Mouse (Mus musculus) stomach, embryonic 15.5 days (tissue): ENCODE measurements around the gene Bmp8b. TPM values are rescaled to one million over a fixed set of nuclear protein-coding genes. Genes with fewer than 3 reads are reported as not detected.
"Not testable (repeated sequence)": the region's sequence is repeated elsewhere in the genome, so short reads cannot be mapped to it uniquely, and the experiment has no call there.

ENCODE experiments used
- ATAC-seq: fragments of 200-750 bp; cut with Nextera tagmentation; 2 replicates; pipeline ENCODE4 v1.8.0; 2017; ENCODE audit warnings: low read depth, moderate number of reproducible peaks, moderate TSS enrichment; ENCODE audit not compliant: insufficient read depth, low FRiP score
- H3K27ac ChIP-seq: fragments of 300-500 bp; sonication (generic); 2 replicates; pipeline ENCODE4 v1.5.1; 2015; ENCODE audit warnings: mild to moderate bottlenecking, inconsistent platforms
- H3K27me3 ChIP-seq: fragments of 300-500 bp; sonication (generic); replicated peaks from 2 replicates; pipeline ENCODE4 v1.6.1; 2015; ENCODE audit warnings: inconsistent platforms
- H3K36me3 ChIP-seq: fragments of 300-500 bp; sonication (generic); 2 replicates; pipeline ENCODE4 v1.6.1; 2015; ENCODE audit warnings: inconsistent platforms
- H3K4me1 ChIP-seq: fragments of 300-500 bp; sonication (generic); 2 replicates; pipeline ENCODE4 v1.6.1; 2015; ENCODE audit warnings: inconsistent platforms
- H3K4me2 ChIP-seq: fragments of 300-500 bp; sonication (generic); 2 replicates; pipeline ENCODE4 v1.6.1; 2015; ENCODE audit warnings: mild to moderate bottlenecking, inconsistent platforms
- H3K4me3 ChIP-seq: fragments of 300-500 bp; sonication (generic); replicated peaks from 2 replicates; pipeline ENCODE4 v1.5.1; 2015; ENCODE audit warnings: inconsistent platforms
- H3K9ac ChIP-seq: fragments of 300-500 bp; sonication (generic); 2 replicates; pipeline ENCODE4 v1.6.1; 2015; ENCODE audit warnings: inconsistent platforms
- H3K9me3 ChIP-seq: fragments of 300-500 bp; sonication (generic); 2 replicates; pipeline ENCODE4 v1.6.1; 2016; ENCODE audit warnings: inconsistent platforms
- WGBS: fragments of 180-500 bp; shearing (Covaris S2); methylation state at CpG from one replicate; pipeline ENCODE4 v1.1.7; 2015; 5-methylcytosine and 5-hydroxymethylcytosine counted together
- polyA plus RNA-seq: library from polyadenylated mRNA; unstranded; fragments of >200 nt; fragmentation: Nextera tagmentation; extraction: Ambion mirVana; gene quantifications from 2 replicates; pipeline ENCODE4 v1.2.1, GENCODE M21; 2015

Bmp8b gene
- polyA plus RNA-seq, 1 experiment from 2014 or later, result 0.81 TPM

GRCm38 (mm10) chr4:123155427-123155826 lies 50.5 kb downstream of the Bmp8b start:
- Histone ChIP-seq H3K4me2 (no peak overlapping the region), H3K27ac (no peak overlapping the region), H3K4me1 (no peaks in the 10 kb centered on the region), H3K4me3 (no peak overlapping the region), H3K27me3 (no peaks in the 10 kb centered on the region), H3K9me3 (no peaks in the 10 kb centered on the region), H3K36me3 (no peaks in the 10 kb centered on the region), H3K9ac (no peak overlapping the region)
- ATAC-seq, result no peak
- 54% methylated on average over 2 of the region's 2 CpGs for WGBS

DNA sequence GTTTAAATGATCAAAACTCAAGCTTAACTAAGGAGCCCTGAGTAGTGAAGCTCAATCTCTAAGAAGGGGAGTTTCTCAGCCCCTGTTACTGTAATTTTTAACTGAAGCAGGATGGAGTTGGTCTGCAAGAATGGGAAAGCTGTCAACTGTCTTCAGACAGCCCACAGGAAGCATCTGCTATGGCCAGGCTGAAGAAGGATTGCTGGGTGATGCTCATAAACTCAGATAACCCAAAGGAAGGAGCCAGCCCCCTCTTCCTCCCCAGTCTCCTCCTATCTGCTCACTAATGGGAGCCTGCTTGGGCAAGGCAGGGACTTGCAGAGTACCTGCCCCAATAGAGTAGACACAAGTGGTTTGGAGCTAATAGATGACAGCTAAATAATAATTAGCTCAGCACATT lies 50.9 kb downstream of the Bmp8b start:
- no peak overlapping the region for H3K4me2 ChIP-seq
- no peak overlapping the region for H3K9ac ChIP-seq
- H3K27ac ChIP-seq, result no peak overlapping the region
- H3K9me3 ChIP-seq, result no peaks in the 10 kb centered on the region
- no peak for ATAC-seq
- H3K27me3 ChIP-seq, result no peaks in the 10 kb centered on the region
- H3K4me1 ChIP-seq, result no peaks in the 10 kb centered on the region
- H3K4me3 ChIP-seq, result no peak overlapping the region
- H3K36me3 ChIP-seq, result no peaks in the 10 kb centered on the region

GRCm38 (mm10) chr4:123160571-123160970 lies 55.6 kb downstream of the Bmp8b start:
- Histone ChIP-seq H3K27me3 (no peaks in the 10 kb centered on the region), H3K4me2 (no peak overlapping the region), H3K4me3 (no peak overlapping the region), H3K36me3 (no peaks in the 10 kb centered on the region), H3K9ac (no peak overlapping the region), H3K4me1 (0 out of 2 replicates have a peak, but pooled peaks cover 5% of the 10 kb centered on the region), H3K27ac (no peak overlapping the region), H3K9me3 (no peaks in the 10 kb centered on the region)
- no peak for ATAC-seq
- WGBS, result 67% methylated on average over 6 of the region's 6 CpGs

DNA sequence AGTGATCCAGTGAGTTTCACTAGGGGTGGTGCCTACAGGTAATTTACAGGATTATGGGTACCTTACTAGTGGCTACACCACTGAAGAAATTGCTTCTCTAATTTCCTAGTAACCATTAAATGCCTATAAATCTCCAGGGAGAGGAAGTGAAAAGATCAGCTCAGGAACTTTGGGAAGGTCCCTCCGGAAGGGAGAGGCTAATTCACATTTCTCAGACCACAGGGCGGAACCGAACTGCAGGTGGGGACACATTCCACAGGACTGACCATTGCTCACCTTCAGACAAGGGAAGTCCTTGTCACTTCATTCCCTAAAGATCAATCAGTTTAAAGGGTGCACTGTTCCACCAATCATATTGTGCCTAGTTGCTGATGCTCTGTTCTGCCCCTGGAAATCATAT lies 56.3 kb downstream of the Bmp8b start:
- H3K27ac ChIP-seq, H3K9ac ChIP-seq, H3K27me3 ChIP-seq, ATAC-seq, H3K4me2 ChIP-seq, H3K4me1 ChIP-seq, H3K4me3 ChIP-seq, H3K36me3 ChIP-seq, H3K9me3 ChIP-seq: not testable (repeated sequence)
- 81% methylated on average over 3 of the region's 3 CpGs for WGBS

DNA sequence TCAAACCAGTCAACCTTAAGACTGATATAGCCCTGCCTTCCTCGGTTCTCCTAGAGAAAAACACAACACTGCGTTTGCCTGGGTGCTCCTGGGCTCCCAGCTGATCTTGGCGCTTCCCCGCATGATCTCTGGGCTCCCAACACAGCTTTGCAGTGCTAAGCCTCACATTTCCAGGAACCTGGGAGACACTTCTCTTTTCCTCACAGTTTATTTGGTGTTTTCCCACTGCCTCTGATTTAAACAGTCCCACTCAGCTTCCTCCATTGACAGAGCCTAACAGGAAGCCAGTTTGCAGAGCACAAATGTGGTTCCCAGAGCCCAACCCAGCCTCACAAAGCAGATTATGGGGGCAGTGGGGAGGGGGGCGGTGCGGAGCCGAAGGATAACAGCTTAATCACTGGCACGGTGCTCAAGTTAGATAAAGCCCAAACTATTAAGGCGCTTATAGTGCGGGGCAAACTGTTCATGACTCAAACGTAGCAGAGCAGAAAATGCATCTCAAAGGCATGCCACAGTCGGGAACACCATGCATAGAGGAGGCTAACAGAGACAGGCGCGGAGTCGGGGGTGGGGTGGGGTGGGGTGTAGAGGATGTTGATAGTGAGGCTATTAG lies 57.4 kb downstream of the Bmp8b start:
- no peak overlapping the region for H3K27ac ChIP-seq
- no peak overlapping the region for H3K4me3 ChIP-seq
- H3K4me2 ChIP-seq, result peak overlapping the region; percentile 40
- no peaks in the 10 kb centered on the region for H3K36me3 ChIP-seq
- ATAC-seq, result no peak
- WGBS, result 15% methylated on average over 15 of the region's 15 CpGs
- 0 out of 2 replicates have a peak, but pooled peaks cover 5% of the 10 kb centered on the region for H3K4me1 ChIP-seq
- H3K9me3 ChIP-seq, result no peaks in the 10 kb centered on the region
- no peaks in the 10 kb centered on the region for H3K27me3 ChIP-seq
- no peak overlapping the region for H3K9ac ChIP-seq

DNA sequence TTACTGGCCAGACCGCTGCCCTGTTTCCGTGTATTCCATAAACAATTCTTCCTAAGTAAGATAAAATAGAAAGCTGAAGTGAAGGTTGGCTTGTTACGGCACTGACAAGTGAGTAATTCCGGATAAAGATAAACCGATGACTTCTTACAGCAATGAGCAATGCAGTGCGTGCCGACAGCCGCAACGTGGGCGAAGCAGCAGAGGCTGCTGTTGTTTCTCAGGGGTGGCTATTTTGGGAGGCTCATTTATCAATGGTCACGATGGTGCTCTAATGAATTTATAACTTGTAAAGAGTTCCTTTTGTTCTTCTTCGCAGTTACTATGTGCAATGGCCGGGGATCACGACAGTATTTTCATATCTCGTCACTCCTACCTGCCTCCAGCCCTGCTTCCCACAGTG lies 59.2 kb downstream of the Bmp8b start:
- Histone ChIP-seq H3K27me3 (no peaks in the 10 kb centered on the region), H3K4me3 (no peak overlapping the region), H3K4me2 (no peak overlapping the region), H3K9me3 (no peaks in the 10 kb centered on the region), H3K36me3 (no peaks in the 10 kb centered on the region), H3K4me1 (0 out of 2 replicates have a peak, but pooled peaks cover 5% of the 10 kb centered on the region), H3K9ac (no peak overlapping the region), H3K27ac (no peak overlapping the region)
- ATAC-seq, result no peak
- 59% methylated on average over 15 of the region's 15 CpGs for WGBS

GRCm38 (mm10) chr4:123171811-123172210 lies 66.8 kb downstream of the Bmp8b start:
- no peaks in the 10 kb centered on the region for H3K4me1 ChIP-seq
- no peak for ATAC-seq
- no peak overlapping the region for H3K4me3 ChIP-seq
- H3K36me3 ChIP-seq, result no peaks in the 10 kb centered on the region
- no peak overlapping the region for H3K27ac ChIP-seq
- H3K9ac ChIP-seq, result no peak overlapping the region
- no peaks in the 10 kb centered on the region for H3K9me3 ChIP-seq
- 0 out of 2 replicates have a peak, but pooled peaks cover 7% of the 10 kb centered on the region for H3K27me3 ChIP-seq
- no peak overlapping the region for H3K4me2 ChIP-seq

Other genes starting within 250 kb of the Bmp8b start
- 71.0 and 74.8 TPM in 2 replicates for gene Cap1, start 219.1 kb upstream of the Bmp8b start, polyA plus RNA-seq
- 2.7 and 4.1 TPM in 2 replicates for gene Mfsd2a, start 144.0 kb upstream of the Bmp8b start, polyA plus RNA-seq
- 20.6 and 21.3 TPM in 2 replicates for gene Mycl, start 109.5 kb upstream of the Bmp8b start, polyA plus RNA-seq
- gene Trit1, start 88.6 kb upstream of the Bmp8b start, polyA plus RNA-seq, result 18.3 and 20.4 TPM in 2 replicates
- gene Oxct2b, start 11.1 kb downstream of the Bmp8b start, polyA plus RNA-seq, result 0.18 and 0.30 TPM in 2 replicates
- gene Ppie, start 34.8 kb downstream of the Bmp8b start, polyA plus RNA-seq, result 89.9 and 95.1 TPM in 2 replicates
- gene Hpcal4, start 78.1 kb downstream of the Bmp8b start, polyA plus RNA-seq, result 3.5 and 3.6 TPM in 2 replicates
- gene Nt5c1a, start 96.3 kb downstream of the Bmp8b start, polyA plus RNA-seq, result not detected in 2 replicates
- 14.1 and 18.9 TPM in 2 replicates for gene Heyl, start 128.4 kb downstream of the Bmp8b start, polyA plus RNA-seq
- 49.0 and 50.2 TPM in 2 replicates for gene Pabpc4, start 157.2 kb downstream of the Bmp8b start, polyA plus RNA-seq
- gene Oxct2a, start 218.5 kb downstream of the Bmp8b start, polyA plus RNA-seq, result not detected in 2 replicates
- gene Bmp8a, start 238.1 kb downstream of the Bmp8b start, polyA plus RNA-seq, result 0.37 and 0.40 TPM in 2 replicates